Mouse (Mus musculus) megakaryocyte, embryonic 14.5 days (primary cell): ENCODE measurements around the gene Nrtn.

Experiments used
- FLI1 ChIP-seq: IDR thresholded peaks from 2 replicates; pipeline ENCODE4 v1.6.1; 2012; ENCODE audit warnings: low read length, inconsistent platforms, mixed read lengths
- GATA1 ChIP-seq: IDR thresholded peaks from 3 replicates; pipeline ENCODE4 v1.6.1; 2012; ENCODE audit warnings: mixed read lengths, low read length, inconsistent platforms, borderline replicate concordance

GRCm38 (mm10) chr17:56722441-56722840, 34.9 kb downstream of the Nrtn start:
- TF ChIP-seq GATA1 (no peak), FLI1 (no peak)
